Mouse (Mus musculus): ENCODE measurements around the gene Schip1. TPM values are rescaled to one million over a fixed set of nuclear protein-coding genes. Genes with fewer than 3 reads are reported as not detected.

Schip1 gene
- polyA plus RNA-seq, 1 experiment from 2014 or later: 188 TPM

- no peak overlapping the region for H3K4me2 ChIP-seq (ENCODE audit: low read depth, low read length)
- no peak for ATAC-seq (ENCODE audit: low read depth)
- no peak overlapping the region for H3K9ac ChIP-seq (replicated peaks; ENCODE audit: low read depth, low read length)
- no peaks in the 10 kb centered on the region for H3K9me3 ChIP-seq (ENCODE audit: control insufficient read depth, low read length)
- 0 out of 2 replicates have a peak, but pooled peaks cover 9% of the 10 kb centered on the region for H3K4me1 ChIP-seq (ENCODE audit: control insufficient read depth, insufficient read depth, low read length)
- no peaks in the 10 kb centered on the region for H3K27me3 ChIP-seq (ENCODE audit: control insufficient read depth, insufficient read depth, low read length)
- 73% methylated on average over 6 of the region's 6 CpGs for WGBS
- no peaks in the 10 kb centered on the region for H3K36me3 ChIP-seq (ENCODE audit: control insufficient read depth, insufficient read depth, low read length)
- H3K4me3 ChIP-seq (ENCODE audit: low read depth, low read length): no peak overlapping the region
- no peak overlapping the region for H3K27ac ChIP-seq (ENCODE audit: low read depth, low read length)
Measured at GRCm38 (mm10) chr3:68491516-68491915, 426.9 kb downstream of the Schip1 start.

GRCm38 (mm10) chr3:68492066-68492465, 427.5 kb downstream of the Schip1 start:
- Histone ChIP-seq H3K9ac (replicated peaks; ENCODE audit: low read depth, low read length) (no peak overlapping the region), H3K4me3 (ENCODE audit: low read depth, low read length) (no peak overlapping the region), H3K4me1 (ENCODE audit: control insufficient read depth, insufficient read depth, low read length) (0 out of 2 replicates have a peak, but pooled peaks cover 9% of the 10 kb centered on the region), H3K36me3 (ENCODE audit: control insufficient read depth, insufficient read depth, low read length) (no peaks in the 10 kb centered on the region), H3K9me3 (ENCODE audit: control insufficient read depth, low read length) (no peaks in the 10 kb centered on the region), H3K27ac (ENCODE audit: low read depth, low read length) (peak overlapping the region; percentile 7; the same call in 1 of the 2 replicates), H3K4me2 (ENCODE audit: low read depth, low read length) (no peak overlapping the region), H3K27me3 (ENCODE audit: control insufficient read depth, insufficient read depth, low read length) (no peaks in the 10 kb centered on the region)
- ATAC-seq (ENCODE audit: low read depth): no peak
- WGBS: 76% methylated on average over 1 of the region's 1 CpGs

GRCm38 (mm10) chr3:68492513-68492912, 427.9 kb downstream of the Schip1 start:
- Histone ChIP-seq H3K9ac (replicated peaks; ENCODE audit: low read depth, low read length) (no peak overlapping the region), H3K27ac (ENCODE audit: low read depth, low read length) (peak overlapping the region; percentile 23; the same call in 1 of the 2 replicates), H3K27me3 (ENCODE audit: control insufficient read depth, insufficient read depth, low read length) (no peaks in the 10 kb centered on the region), H3K36me3 (ENCODE audit: control insufficient read depth, insufficient read depth, low read length) (no peaks in the 10 kb centered on the region), H3K4me2 (ENCODE audit: low read depth, low read length) (peak overlapping the region; percentile 91), H3K9me3 (ENCODE audit: control insufficient read depth, low read length) (no peaks in the 10 kb centered on the region), H3K4me1 (ENCODE audit: control insufficient read depth, insufficient read depth, low read length) (0 out of 2 replicates have a peak, but pooled peaks cover 9% of the 10 kb centered on the region), H3K4me3 (ENCODE audit: low read depth, low read length) (no peak overlapping the region)
- 34% methylated on average over 3 of the region's 3 CpGs for WGBS
- ATAC-seq (ENCODE audit: low read depth): no peak

- Histone ChIP-seq H3K9me3 (ENCODE audit: control insufficient read depth, low read length) (no peaks in the 10 kb centered on the region), H3K27me3 (ENCODE audit: control insufficient read depth, insufficient read depth, low read length) (no peaks in the 10 kb centered on the region), H3K4me1 (ENCODE audit: control insufficient read depth, insufficient read depth, low read length) (0 out of 2 replicates have a peak, but pooled peaks cover 9% of the 10 kb centered on the region), H3K27ac (ENCODE audit: low read depth, low read length) (peak overlapping the region; percentile 81), H3K9ac (replicated peaks; ENCODE audit: low read depth, low read length) (peak overlapping the region; percentile 71), H3K36me3 (ENCODE audit: control insufficient read depth, insufficient read depth, low read length) (no peaks in the 10 kb centered on the region), H3K4me2 (ENCODE audit: low read depth, low read length) (peak overlapping the region; percentile 91), H3K4me3 (ENCODE audit: low read depth, low read length) (peak overlapping the region; percentile 72)
- ATAC-seq (ENCODE audit: low read depth): peak; percentile 0; the same call in 1 of the 2 replicates
- 0% methylated on average over 12 of the region's 12 CpGs for WGBS
Measured at GRCm38 (mm10) chr3:68493170-68493585, 428.6 kb downstream of the Schip1 start.

- Histone ChIP-seq H3K4me1 (ENCODE audit: control insufficient read depth, insufficient read depth, low read length) (0 out of 2 replicates have a peak, but pooled peaks cover 9% of the 10 kb centered on the region), H3K4me3 (ENCODE audit: low read depth, low read length) (peak overlapping the region; percentile 72), H3K27ac (ENCODE audit: low read depth, low read length) (peak overlapping the region; percentile 81), H3K4me2 (ENCODE audit: low read depth, low read length) (peak overlapping the region; percentile 91), H3K27me3 (ENCODE audit: control insufficient read depth, insufficient read depth, low read length) (no peaks in the 10 kb centered on the region), H3K9me3 (ENCODE audit: control insufficient read depth, low read length) (no peaks in the 10 kb centered on the region), H3K9ac (replicated peaks; ENCODE audit: low read depth, low read length) (peak overlapping the region; percentile 71), H3K36me3 (ENCODE audit: control insufficient read depth, insufficient read depth, low read length) (no peaks in the 10 kb centered on the region)
- under 1% methylated on average over 65 of the region's 70 CpGs for WGBS
- peak; percentile 81 for ATAC-seq (ENCODE audit: low read depth)
Measured at GRCm38 (mm10) chr3:68493586-68494295, 429.1 kb downstream of the Schip1 start.

- ATAC-seq (ENCODE audit: low read depth): peak; percentile 56
- no peaks in the 10 kb centered on the region for H3K36me3 ChIP-seq (ENCODE audit: control insufficient read depth, insufficient read depth, low read length)
- under 1% methylated on average over 56 of the region's 68 CpGs for WGBS
- H3K27ac ChIP-seq (ENCODE audit: low read depth, low read length): peak overlapping the region; percentile 69
- peak overlapping the region; percentile 91 for H3K4me2 ChIP-seq (ENCODE audit: low read depth, low read length)
- H3K9ac ChIP-seq (replicated peaks; ENCODE audit: low read depth, low read length): peak overlapping the region; percentile 71
- H3K4me3 ChIP-seq (ENCODE audit: low read depth, low read length): peak overlapping the region; percentile 72
- no peaks in the 10 kb centered on the region for H3K9me3 ChIP-seq (ENCODE audit: control insufficient read depth, low read length)
- no peaks in the 10 kb centered on the region for H3K27me3 ChIP-seq (ENCODE audit: control insufficient read depth, insufficient read depth, low read length)
- 0 out of 2 replicates have a peak, but pooled peaks cover 9% of the 10 kb centered on the region for H3K4me1 ChIP-seq (ENCODE audit: control insufficient read depth, insufficient read depth, low read length)
Measured at GRCm38 (mm10) chr3:68494296-68495095, 429.9 kb downstream of the Schip1 start.

- no peaks in the 10 kb centered on the region for H3K36me3 ChIP-seq (ENCODE audit: control insufficient read depth, insufficient read depth, low read length)
- peak overlapping the region; percentile 72 for H3K4me3 ChIP-seq (ENCODE audit: low read depth, low read length)
- no peaks in the 10 kb centered on the region for H3K9me3 ChIP-seq (ENCODE audit: control insufficient read depth, low read length)
- peak overlapping the region; percentile 71 for H3K9ac ChIP-seq (replicated peaks; ENCODE audit: low read depth, low read length)
- H3K4me2 ChIP-seq (ENCODE audit: low read depth, low read length): peak overlapping the region; percentile 91
- H3K27ac ChIP-seq (ENCODE audit: low read depth, low read length): peak overlapping the region; percentile 69
- WGBS: under 1% methylated on average over 38 of the region's 38 CpGs
- no peaks in the 10 kb centered on the region for H3K27me3 ChIP-seq (ENCODE audit: control insufficient read depth, insufficient read depth, low read length)
- peak; percentile 57 for ATAC-seq (ENCODE audit: low read depth)
- H3K4me1 ChIP-seq (ENCODE audit: control insufficient read depth, insufficient read depth, low read length): 0 out of 2 replicates have a peak, but pooled peaks cover 9% of the 10 kb centered on the region
Measured at GRCm38 (mm10) chr3:68495096-68495735, 430.6 kb downstream of the Schip1 start.

- peak overlapping the region; percentile 69 for H3K27ac ChIP-seq (ENCODE audit: low read depth, low read length)
- under 1% methylated on average over 9 of the region's 9 CpGs for WGBS
- ATAC-seq (ENCODE audit: low read depth): no peak
- H3K9me3 ChIP-seq (ENCODE audit: control insufficient read depth, low read length): no peaks in the 10 kb centered on the region
- peak overlapping the region; percentile 91 for H3K4me2 ChIP-seq (ENCODE audit: low read depth, low read length)
- 0 out of 2 replicates have a peak, but pooled peaks cover 9% of the 10 kb centered on the region for H3K4me1 ChIP-seq (ENCODE audit: control insufficient read depth, insufficient read depth, low read length)
- H3K27me3 ChIP-seq (ENCODE audit: control insufficient read depth, insufficient read depth, low read length): no peaks in the 10 kb centered on the region
- peak overlapping the region; percentile 72 for H3K4me3 ChIP-seq (ENCODE audit: low read depth, low read length)
- no peaks in the 10 kb centered on the region for H3K36me3 ChIP-seq (ENCODE audit: control insufficient read depth, insufficient read depth, low read length)
- H3K9ac ChIP-seq (replicated peaks; ENCODE audit: low read depth, low read length): peak overlapping the region; percentile 71
Measured at GRCm38 (mm10) chr3:68495736-68496242, 431.2 kb downstream of the Schip1 start.
